Mouse (Mus musculus) neural tube, embryonic 11.5 days (tissue): Measurements from ENCODE around the gene Nmnat3. TPM values are rescaled to one million over a fixed set of nuclear protein-coding genes. Genes with fewer than 3 reads are reported as not detected.

ENCODE experiments used
- ATAC-seq: fragments of 200-750 bp; cut with Nextera tagmentation; 2 replicates; pipeline ENCODE4 v1.8.0; 2017; ENCODE audit warnings: moderate number of reproducible peaks, mild to moderate bottlenecking, moderate TSS enrichment, moderate library complexity; ENCODE audit not compliant: insufficient read depth, low FRiP score, low TSS enrichment
- DNase-seq: peaks from one replicate; pipeline ENCODE4 v3.0.0-alpha.2; 2015; ENCODE audit warnings: low spot score
- H3K27ac ChIP-seq: fragments of 300-500 bp; sonication (generic); 2 replicates; pipeline ENCODE4 v1.5.1; 2014; ENCODE audit warnings: low read depth, mild to moderate bottlenecking, low read length
- H3K27me3 ChIP-seq: fragments of 300-500 bp; sonication (generic); 2 replicates; pipeline ENCODE4 v1.6.1; 2014; ENCODE audit warnings: mild to moderate bottlenecking, low read length, mixed read lengths; ENCODE audit not compliant: control insufficient read depth, insufficient read depth
- H3K36me3 ChIP-seq: fragments of 300-500 bp; sonication (generic); 2 replicates; pipeline ENCODE4 v1.6.1; 2014; ENCODE audit warnings: mild to moderate bottlenecking, low read length, moderate library complexity, mixed read lengths; ENCODE audit not compliant: control insufficient read depth, insufficient read depth
- H3K4me1 ChIP-seq: fragments of 300-500 bp; sonication (generic); 2 replicates; pipeline ENCODE4 v1.6.1; 2014; ENCODE audit warnings: low read length, mixed read lengths; ENCODE audit not compliant: control insufficient read depth, insufficient read depth
- H3K4me2 ChIP-seq: fragments of 300-500 bp; sonication (generic); 2 replicates; pipeline ENCODE4 v1.6.1; 2014; ENCODE audit warnings: low read depth, mild to moderate bottlenecking, moderate library complexity
- H3K4me3 ChIP-seq: fragments of 300-500 bp; sonication (generic); 2 replicates; pipeline ENCODE4 v1.5.1; 2014; ENCODE audit warnings: low read depth, low read length
- H3K9ac ChIP-seq: fragments of 300-500 bp; sonication (generic); 2 replicates; pipeline ENCODE4 v1.6.1; 2014; ENCODE audit warnings: mild to moderate bottlenecking, low read length
- H3K9me3 ChIP-seq: fragments of 300-500 bp; sonication (generic); 2 replicates; pipeline ENCODE4 v1.6.1; 2016; ENCODE audit warnings: low read length; ENCODE audit not compliant: control insufficient read depth
- WGBS: fragments of 180-500 bp; shearing (Covaris S2); extraction: QIAGEN DNeasy Blood & Tissue Kit; methylation state at CpG from one replicate; pipeline ENCODE4 v1.1.7; 2014; 5-methylcytosine and 5-hydroxymethylcytosine counted together
- polyA plus RNA-seq: library from polyadenylated mRNA; unstranded; fragments of >200 nt; fragmentation: Nextera tagmentation; extraction: Ambion mirVana; gene quantifications from 2 replicates; pipeline ENCODE4 v1.2.1, GENCODE M21; 2014

The Nmnat3 gene
- polyA plus RNA-seq, 1 experiment from 2014 or later: 2.9 TPM

DNA sequence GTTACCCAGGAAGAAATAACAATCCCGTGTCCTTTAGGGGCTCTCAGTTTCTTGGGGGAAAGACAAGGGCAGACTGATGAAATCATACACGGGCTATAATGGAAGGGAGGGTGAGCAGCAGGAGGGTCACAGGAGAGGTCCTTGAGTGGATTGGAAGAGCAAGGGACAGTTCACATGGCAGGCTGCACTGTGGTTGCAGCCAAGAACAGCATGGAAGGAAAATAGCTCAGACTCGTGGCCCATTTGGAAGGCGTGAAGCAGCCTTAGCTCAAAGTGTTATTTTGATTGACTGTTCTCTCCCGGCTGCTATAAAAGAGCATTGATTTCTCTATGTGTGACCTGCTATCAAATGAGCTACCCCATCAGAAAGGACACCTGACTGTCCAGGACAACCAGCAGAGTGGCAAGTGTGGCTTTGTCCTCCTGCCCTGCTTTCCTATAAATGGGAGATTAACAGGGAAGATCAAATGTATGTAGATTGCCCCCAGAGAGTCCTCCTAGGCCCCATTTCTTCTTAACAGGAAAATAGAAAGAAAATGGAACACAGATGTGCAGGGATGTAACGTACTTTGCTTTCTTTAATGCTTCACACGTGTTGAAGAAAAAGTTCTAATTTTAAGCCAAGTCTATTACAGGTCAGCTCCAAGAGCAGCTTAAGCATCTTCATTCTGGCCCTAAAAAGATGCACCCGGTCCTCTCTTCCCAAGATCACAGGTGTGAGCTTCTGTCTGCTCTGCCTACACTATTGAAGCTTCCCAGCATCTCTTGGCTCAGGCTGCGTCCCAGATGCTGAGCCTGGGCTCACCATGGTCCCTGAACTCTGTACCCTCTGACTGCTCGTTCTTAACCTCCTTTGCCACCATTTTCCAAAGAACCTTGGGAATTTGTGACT, 100.8 kb downstream of the Nmnat3 start:
- H3K27me3 ChIP-seq: no peaks in the 10 kb centered on the region
- no peaks in the 10 kb centered on the region for H3K36me3 ChIP-seq
- H3K27ac ChIP-seq: no peak overlapping the region
- H3K4me1 ChIP-seq: no peaks in the 10 kb centered on the region
- H3K4me3 ChIP-seq: no peak overlapping the region
- 71% methylated on average over 10 of the region's 10 CpGs for WGBS
- no peak overlapping the region for H3K9ac ChIP-seq
- no peak overlapping the region for H3K4me2 ChIP-seq
- no peaks in the 10 kb centered on the region for H3K9me3 ChIP-seq
- DNase-seq (no peak), ATAC-seq (no peak)

DNA sequence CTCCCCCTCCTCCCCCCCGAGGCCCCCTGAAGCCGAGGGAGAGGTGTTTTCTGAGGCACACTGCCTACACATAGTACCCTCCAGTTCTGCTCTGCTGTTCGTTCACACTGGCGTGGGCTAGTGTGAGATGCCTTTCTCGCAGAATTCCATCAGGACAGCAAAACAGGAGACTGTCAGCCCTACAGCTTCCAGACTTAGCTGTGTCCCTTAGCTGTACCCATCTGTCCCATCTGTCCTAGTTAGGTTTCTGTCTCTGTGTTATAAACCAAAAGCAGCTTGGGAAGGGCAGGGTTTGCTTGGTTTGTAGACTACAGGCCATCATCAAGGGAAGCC, 101.4 kb downstream of the Nmnat3 start:
- ATAC-seq (no peak), DNase-seq (no peak)
- Histone ChIP-seq H3K4me3 (no peak overlapping the region), H3K36me3 (no peaks in the 10 kb centered on the region), H3K27ac (no peak overlapping the region), H3K4me2 (no peak overlapping the region), H3K9me3 (no peaks in the 10 kb centered on the region), H3K27me3 (no peaks in the 10 kb centered on the region), H3K9ac (no peak overlapping the region), H3K4me1 (no peaks in the 10 kb centered on the region)
- 80% methylated on average over 5 of the region's 5 CpGs for WGBS

DNA sequence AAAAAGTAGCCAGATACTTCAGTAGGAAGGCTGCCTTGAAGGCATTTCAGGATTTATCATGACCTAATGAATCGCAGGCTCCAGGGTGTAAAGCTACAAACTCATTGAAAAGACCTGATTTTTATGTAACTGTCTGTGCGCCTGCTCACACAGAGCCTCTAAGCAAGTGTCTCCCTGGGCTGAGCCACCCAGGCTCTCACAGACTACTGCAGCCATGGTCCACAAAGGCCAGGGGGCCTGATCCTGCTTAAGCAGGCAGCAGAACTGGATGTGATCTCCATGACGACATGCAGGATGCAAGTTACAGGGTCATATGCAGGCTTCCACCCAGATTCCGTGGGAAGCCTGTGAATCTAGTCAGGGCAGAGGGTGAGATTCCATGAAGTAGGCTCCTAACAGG, 106.3 kb downstream of the Nmnat3 start:
- Histone ChIP-seq H3K27me3 (no peaks in the 10 kb centered on the region), H3K4me2 (no peak overlapping the region), H3K9me3 (no peaks in the 10 kb centered on the region), H3K4me1 (no peaks in the 10 kb centered on the region), H3K4me3 (no peak overlapping the region), H3K36me3 (no peaks in the 10 kb centered on the region), H3K27ac (no peak overlapping the region), H3K9ac (no peak overlapping the region)
- ATAC-seq (no peak), DNase-seq (no peak)
- 79% methylated on average over 4 of the region's 4 CpGs for WGBS

DNA sequence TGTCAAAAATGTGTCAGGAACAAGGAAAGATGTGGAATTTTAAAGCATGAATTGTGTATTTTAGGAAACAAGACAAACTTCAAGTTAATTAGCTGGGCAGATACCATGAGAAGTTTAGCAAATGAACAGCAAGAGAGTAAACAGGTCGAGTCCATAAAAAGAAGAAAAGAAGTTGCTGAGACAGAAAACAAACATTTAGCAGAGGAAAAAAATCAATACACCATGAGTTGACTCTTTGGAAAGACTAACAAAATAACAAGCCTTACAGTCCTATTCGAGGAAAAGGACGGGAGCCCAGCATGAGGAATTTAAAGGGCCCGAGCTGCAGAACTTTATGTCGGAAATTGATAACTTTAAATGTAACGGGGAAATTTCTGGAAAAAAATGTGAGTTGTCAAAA, 110.0 kb downstream of the Nmnat3 start:
- no peak for DNase-seq
- Histone ChIP-seq H3K4me1 (no peaks in the 10 kb centered on the region), H3K27ac (no peak overlapping the region), H3K36me3 (no peaks in the 10 kb centered on the region), H3K9ac (no peak overlapping the region), H3K4me3 (no peak overlapping the region), H3K27me3 (no peaks in the 10 kb centered on the region), H3K4me2 (no peak overlapping the region), H3K9me3 (no peaks in the 10 kb centered on the region)
- 87% methylated on average over 6 of the region's 6 CpGs for whole genome bisulfite sequencing
- ATAC-seq: no peak

DNA sequence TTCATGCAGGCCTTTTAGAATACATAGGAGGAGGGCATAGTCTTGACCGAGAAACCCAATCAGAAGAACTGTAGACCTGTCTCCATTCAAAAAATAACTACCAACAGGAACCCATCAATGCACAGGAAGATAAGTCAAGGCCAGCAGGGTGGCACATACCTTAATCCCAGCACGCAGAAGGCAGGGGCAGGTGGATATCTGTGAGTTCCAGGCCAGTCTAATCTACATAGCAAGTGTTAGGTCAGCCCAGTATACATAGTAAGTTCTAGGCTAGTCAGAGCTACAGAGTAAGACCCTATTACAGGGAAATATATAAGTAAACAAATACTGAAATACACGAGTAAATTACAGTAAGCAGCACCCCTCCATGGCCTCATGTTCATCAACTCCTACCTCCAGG, 110.6 kb downstream of the Nmnat3 start:
- no peak for DNase-seq
- Histone ChIP-seq H3K4me1 (no peaks in the 10 kb centered on the region), H3K4me2 (no peak overlapping the region), H3K27ac (no peak overlapping the region), H3K36me3 (no peaks in the 10 kb centered on the region), H3K9me3 (no peaks in the 10 kb centered on the region), H3K9ac (no peak overlapping the region), H3K4me3 (no peak overlapping the region), H3K27me3 (no peaks in the 10 kb centered on the region)
- 80% methylated on average over 3 of the region's 3 CpGs for WGBS
- no peak for ATAC-seq

DNA sequence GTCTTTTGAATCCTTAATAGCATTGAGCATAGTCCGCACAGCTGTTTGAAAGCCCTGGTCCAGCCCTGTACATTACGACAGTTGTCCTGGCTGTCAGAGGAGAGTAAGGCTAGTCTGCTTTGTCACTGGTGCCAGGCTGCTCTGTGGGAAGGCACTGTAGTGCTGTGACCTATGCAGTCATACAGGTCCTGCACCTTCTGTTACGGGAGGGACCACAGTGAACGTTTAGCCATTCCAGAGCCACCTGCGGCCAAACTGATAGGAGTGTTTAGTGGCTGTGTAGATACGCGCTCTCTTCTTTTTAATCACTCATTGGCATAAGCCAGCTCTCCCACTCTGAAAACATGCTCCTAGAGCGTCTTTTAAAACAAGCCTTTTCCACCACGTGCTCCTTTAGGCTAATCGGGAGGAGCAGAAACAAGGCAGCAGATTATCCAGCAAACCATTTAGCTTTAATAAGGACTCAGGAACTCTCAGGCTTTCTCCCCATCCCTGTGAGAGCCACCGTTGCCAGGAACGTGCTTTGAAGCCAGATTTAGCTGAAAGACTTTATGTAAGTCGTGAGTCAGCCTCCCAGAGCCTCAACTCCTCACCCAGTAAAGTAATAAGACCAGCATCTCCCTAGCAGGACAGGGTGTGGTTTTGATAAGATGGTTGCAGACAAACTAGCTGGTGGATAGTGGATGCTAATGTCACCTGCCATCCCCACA, 113.1 kb downstream of the Nmnat3 start:
- DNase-seq (no peak), ATAC-seq (no peak)
- 84% methylated on average over 13 of the region's 13 CpGs for WGBS
- H3K27ac ChIP-seq: no peak overlapping the region
- no peaks in the 10 kb centered on the region for H3K36me3 ChIP-seq
- H3K27me3 ChIP-seq: no peaks in the 10 kb centered on the region
- no peak overlapping the region for H3K9ac ChIP-seq
- H3K4me3 ChIP-seq: no peak overlapping the region
- no peaks in the 10 kb centered on the region for H3K4me1 ChIP-seq
- no peak overlapping the region for H3K4me2 ChIP-seq
- no peaks in the 10 kb centered on the region for H3K9me3 ChIP-seq

DNA sequence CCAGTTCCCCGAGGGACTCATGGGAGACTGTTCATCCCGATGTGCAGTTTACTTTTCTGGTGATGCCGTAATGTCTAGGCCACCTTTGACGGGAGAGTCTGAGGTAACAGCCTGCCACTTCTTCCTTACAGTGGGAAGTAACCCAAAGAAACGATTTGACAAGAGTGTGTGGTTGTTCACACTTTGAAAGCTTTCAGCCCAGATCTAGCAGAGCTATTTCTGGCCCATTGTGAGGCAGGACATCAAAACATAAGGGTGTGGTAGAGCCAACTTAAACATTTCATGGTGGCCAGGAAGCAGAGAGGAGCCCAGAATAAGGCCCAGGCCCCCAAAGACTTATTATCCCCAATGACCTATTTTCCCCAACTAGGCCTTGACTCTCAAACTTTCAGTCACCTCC, 114.4 kb downstream of the Nmnat3 start:
- no peaks in the 10 kb centered on the region for H3K27me3 ChIP-seq
- no peak overlapping the region for H3K4me3 ChIP-seq
- DNase-seq (no peak), ATAC-seq (no peak)
- H3K9ac ChIP-seq: no peak overlapping the region
- H3K4me1 ChIP-seq: no peaks in the 10 kb centered on the region
- H3K36me3 ChIP-seq: no peaks in the 10 kb centered on the region
- no peaks in the 10 kb centered on the region for H3K9me3 ChIP-seq
- WGBS: 69% methylated on average over 5 of the region's 5 CpGs
- no peak overlapping the region for H3K4me2 ChIP-seq
- H3K27ac ChIP-seq: no peak overlapping the region

DNA sequence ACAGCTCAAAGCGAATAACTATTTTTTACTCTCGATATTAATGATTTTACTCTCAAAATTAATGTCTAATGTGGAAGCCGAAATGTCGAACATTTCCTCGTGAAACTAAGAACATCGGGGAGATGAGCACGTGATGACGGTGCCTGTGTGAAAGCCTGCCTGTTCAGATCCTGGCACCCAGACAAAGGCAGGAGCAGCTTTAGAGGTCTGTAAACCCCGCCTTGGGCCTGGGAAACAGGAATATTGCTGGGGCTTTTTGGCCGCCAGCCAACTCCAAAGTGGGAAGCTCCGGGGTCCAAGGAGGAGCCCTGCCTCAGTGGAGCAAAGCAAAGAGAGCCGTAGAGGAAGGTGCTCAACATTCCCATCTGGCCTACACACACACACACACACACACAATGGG, 120.5 kb downstream of the Nmnat3 start:
- DNase-seq (no peak), ATAC-seq (no peak)
- no peak overlapping the region for H3K4me2 ChIP-seq
- WGBS: 90% methylated on average over 12 of the region's 12 CpGs
- H3K4me1 ChIP-seq: no peaks in the 10 kb centered on the region
- no peak overlapping the region for H3K27ac ChIP-seq
- no peaks in the 10 kb centered on the region for H3K9me3 ChIP-seq
- no peaks in the 10 kb centered on the region for H3K27me3 ChIP-seq
- H3K36me3 ChIP-seq: no peaks in the 10 kb centered on the region
- no peak overlapping the region for H3K9ac ChIP-seq
- H3K4me3 ChIP-seq: no peak overlapping the region

DNA sequence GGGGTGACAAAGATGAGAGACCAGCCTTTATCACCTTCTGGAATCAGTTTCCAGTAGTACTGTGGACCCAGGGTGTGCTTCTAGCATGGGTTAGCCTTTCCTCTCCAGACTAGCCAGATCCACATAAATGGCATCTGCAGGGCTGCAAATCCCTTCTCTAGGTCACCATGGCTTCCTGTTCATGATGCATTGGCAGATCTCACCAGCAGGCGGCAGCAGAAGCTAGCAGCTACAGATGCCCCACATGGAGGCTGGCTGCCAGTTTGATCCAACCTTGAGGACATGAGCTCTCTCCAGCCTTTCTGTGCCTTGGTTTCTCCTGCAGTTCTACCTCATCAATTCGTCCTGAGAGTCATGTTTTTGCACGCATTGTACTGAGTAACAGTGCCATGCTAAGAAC, 121.9 kb downstream of the Nmnat3 start:
- 30% methylated on average over 3 of the region's 3 CpGs for WGBS
- DNase-seq: peak; percentile 82

More for the DNA sequence above, 121.9 kb downstream of the Nmnat3 start:
- no peak for ATAC-seq
- no peak overlapping the region for H3K27ac ChIP-seq
- no peaks in the 10 kb centered on the region for H3K36me3 ChIP-seq
- no peak overlapping the region for H3K4me3 ChIP-seq
- no peaks in the 10 kb centered on the region for H3K27me3 ChIP-seq
- no peaks in the 10 kb centered on the region for H3K4me1 ChIP-seq
- no peak overlapping the region for H3K9ac ChIP-seq
- no peaks in the 10 kb centered on the region for H3K9me3 ChIP-seq
- no peak overlapping the region for H3K4me2 ChIP-seq
